Mouse (Mus musculus) spleen, adult 10 weeks (tissue): Measurements from ENCODE around the gene Grm5. TPM values are rescaled to one million over a fixed set of nuclear protein-coding genes. Genes with fewer than 3 reads are reported as not detected.

ENCODE experiments used
- polyA plus RNA-seq: library from polyadenylated mRNA; stranded (reverse); fragments of 350-450 nt; fragmentation: Illumina TruSeq; extraction: RNeasy Lipid Tissue Mini Kit (QIAGEN cat#74804); gene quantifications from one replicate; pipeline ENCODE4 v1.2.3, GENCODE M21; 2015; ENCODE audit warnings: low replicate concordance; ENCODE audit not compliant: insufficient read depth

The Grm5 gene
- polyA plus RNA-seq: not detected

DNA sequence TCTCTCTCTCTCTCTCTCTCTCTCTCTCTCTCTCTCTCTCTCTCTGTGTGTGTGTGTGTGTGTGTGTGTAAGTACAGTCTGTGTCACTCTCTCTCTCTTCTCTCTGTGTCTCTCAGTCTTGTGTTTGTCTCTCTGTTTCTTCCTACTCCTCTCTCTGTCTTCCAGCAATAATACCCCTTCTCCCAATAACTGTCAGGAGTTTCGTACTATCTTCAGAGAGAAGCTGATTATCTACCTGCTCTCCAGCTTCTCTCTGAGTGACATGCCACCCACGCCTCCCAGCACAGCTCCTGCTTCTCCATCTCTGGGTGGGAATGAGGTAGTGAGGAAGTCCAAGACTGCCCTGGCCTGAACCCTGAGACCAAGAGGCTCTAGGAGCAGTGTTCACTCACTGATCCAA is at the start of gene Grm5:
Grm5 (plus strand) TSS at position 301 of the 400 bp plus-strand sequence.

Other genes starting within 250 kb of the Grm5 start
- not detected for gene Tyr, start 90.7 kb upstream of the Grm5 start, polyA plus RNA-seq